Mouse (Mus musculus): Measurements from ENCODE around the gene Ugt1a6b.
"Not testable (repeated sequence)": the region's sequence is repeated elsewhere in the genome, so short reads cannot be mapped to it uniquely, and the experiment has no call there.

Gene Ugt1a6b

GRCm38 (mm10) chr1:88103019-88103418, at the start of gene Ugt1a6b:
Ugt1a6b (plus strand) TSS chr1:88103252.
- DNase-seq: not testable (repeated sequence)

GRCm38 (mm10) chr1:88055088-88055487, 48.0 kb upstream of the Ugt1a6b start, which contains the start of gene Ugt1a10:
Ugt1a10 (plus strand) TSS chr1:88055388.
- no peak for DNase-seq

DNA sequence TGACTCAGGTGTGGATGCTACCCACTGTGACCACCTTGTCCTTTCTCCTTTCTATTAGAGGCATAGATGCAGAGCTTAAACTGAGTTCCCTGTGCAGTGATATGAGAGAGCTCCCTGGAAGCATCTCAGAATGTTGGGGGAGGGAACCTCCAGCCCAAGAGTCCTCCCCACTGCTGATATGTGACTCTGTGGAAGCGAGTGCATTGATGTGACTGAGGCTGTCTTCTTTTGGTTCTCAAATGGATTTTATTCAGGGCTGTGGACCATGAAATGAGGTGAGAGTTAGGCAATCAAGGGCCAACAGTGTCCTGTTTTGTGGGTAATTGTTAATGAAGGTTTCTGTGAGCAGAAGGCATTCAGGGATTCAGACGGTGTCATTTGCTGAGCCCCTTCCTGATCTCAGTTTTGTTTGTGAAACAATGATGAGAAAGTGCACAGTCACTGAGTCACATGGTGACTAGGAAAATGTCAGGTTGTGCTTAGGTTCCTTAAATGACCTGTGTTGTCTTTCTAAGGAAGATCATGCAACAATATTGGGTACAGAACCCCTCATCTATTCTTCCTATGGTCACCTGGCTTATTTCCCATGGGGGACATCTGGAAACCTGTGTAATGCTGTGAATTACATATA, 36.5 kb upstream of the Ugt1a6b start:
- not testable (repeated sequence) for DNase-seq

- DNase-seq: no peak
Measured at GRCm38 (mm10) chr1:88070495-88070894, 32.6 kb upstream of the Ugt1a6b start, which contains the start of gene Ugt1a9. Ugt1a9 (plus strand) TSS chr1:88070800.

GRCm38 (mm10) chr1:88070902-88071301, 32.1 kb upstream of the Ugt1a6b start:
- no peak for DNase-seq

DNA sequence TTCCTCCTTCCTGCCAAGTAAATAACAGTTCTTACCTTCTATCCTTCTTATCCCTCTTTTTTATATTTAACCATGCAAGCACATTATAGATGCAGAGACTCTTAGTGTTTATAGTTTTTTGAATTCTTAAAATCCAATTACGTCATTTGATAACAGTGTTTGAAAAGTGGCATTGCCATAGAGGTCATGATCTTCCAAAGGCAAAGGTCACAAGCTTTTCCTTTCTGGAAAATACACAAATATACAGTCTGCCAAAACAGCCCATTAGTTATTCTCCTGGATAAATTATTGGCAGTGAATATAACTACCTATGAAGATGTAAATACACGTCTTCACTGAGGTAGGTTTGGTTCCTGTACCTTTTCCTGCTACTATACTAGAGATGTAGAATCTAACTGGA, 28.6 kb upstream of the Ugt1a6b start:
- no peak for DNase-seq

DNA sequence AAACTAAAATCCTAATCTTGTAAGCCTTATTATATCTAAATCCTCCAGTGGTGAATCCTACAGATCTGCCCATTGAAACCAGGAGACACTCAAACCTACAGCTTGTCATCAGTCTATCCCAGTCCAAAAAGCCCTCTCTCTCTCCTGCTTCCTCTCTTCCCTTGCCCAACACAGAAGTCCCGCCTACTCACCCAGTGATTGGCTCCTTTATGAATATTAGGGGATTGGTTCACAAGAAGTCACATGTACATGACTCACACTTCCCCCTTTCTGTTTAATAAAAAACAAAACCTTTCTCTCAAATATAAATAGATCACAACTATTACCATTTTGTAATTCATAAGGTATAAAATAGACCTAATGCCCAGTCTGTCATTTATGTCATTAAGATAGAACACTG, 25.9 kb upstream of the Ugt1a6b start:
- no peak for DNase-seq

GRCm38 (mm10) chr1:88081670-88082069, 21.4 kb upstream of the Ugt1a6b start:
- DNase-seq: no peak

DNA sequence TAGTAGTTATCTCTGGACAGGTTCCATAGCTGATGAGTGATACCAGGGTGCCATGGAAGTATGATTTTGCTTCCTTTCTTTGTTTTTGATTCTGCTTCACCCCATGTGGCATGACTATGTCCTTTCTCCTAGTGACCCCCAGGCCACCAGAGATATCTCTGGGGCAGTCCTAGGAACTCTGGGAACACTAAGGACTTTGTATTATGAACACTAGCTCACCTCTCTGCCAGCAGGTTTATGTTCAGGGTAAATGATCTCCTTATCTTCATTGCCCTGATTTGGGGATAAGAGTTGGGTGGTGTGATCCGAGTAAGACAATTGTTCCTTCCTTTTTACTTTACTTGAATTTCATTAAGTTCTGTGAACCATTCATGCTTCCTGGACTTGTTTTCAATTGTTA, 16.9 kb upstream of the Ugt1a6b start:
- DNase-seq: no peak

- no peak for DNase-seq
Measured at GRCm38 (mm10) chr1:88087513-88087912, 15.5 kb upstream of the Ugt1a6b start, which contains the start of gene Ugt1a8. Ugt1a8 (plus strand) TSS chr1:88087813.

- no peak for DNase-seq
Measured at GRCm38 (mm10) chr1:88092341-88092740, 10.7 kb upstream of the Ugt1a6b start.

DNA sequence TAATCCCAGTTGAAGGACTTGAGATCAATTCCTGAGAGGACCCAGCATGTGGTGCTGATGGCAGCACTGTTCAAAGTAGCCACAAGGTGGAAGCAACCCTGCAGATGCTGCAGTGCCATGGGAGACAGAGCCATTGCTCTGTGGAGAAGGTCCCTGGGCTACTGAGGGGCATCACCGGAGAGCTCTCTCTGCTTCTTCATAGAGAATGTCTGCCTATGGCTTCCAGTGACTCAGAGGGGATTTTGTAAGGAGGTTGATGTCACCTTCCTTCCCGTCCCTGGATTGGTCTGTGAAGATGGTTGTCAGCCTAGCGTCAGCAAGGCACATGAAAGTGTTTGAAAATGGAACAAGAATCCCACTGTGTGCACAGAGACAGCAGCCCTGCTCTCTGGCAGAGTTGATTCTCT, 8.8 kb upstream of the Ugt1a6b start:
- not testable (repeated sequence) for DNase-seq

DNA sequence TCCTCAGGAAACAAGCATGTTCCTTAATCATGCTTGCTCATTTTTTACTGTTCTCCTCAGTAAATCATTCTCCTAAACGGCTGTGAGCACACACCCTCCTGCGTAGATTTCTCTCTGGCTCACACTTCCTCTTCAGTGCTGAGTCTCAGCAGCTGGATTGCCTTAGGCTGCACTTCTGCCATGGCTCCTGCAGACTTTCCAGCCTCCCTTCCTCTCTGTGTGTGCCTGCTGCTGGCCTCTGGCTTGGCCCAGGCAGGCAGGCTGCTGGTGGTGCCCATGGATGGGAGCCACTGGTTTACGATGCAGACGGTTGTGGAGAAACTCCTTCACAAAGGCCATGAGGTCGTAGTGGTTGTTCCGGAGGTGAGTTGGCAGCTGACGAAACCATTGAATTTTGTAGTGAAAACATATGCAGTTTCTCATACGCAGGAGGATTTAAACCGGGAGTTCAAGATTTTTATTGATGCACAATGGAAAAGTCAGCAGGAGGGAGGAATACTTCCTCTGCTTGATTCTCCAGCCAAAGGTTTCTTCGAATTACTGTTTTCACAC, 8.0 kb upstream of the Ugt1a6b start, which contains the start of gene Ugt1a7c:
Gene Ugt1a7c, plus strand, starts transcription at position 122 of the 552 bp plus-strand sequence.
- no peak for DNase-seq

DNA sequence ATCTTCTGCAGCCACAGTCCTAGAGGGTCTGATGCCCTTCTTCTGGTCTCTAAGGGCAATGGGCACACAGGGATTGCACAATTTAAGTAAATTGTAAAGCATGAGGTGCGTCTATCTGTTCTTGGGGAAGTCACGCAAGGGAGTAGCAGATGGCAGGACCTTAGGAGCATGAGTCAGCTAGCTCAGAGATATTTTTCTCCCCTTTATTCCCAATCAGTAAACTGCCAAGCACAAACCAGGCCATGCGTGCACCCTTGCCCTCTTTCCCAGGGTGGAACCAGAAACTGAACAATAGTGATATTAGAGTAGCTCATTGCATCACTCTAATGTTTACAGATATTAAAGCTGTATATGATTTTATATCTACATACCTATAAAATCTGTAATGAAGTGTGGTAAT, 4.5 kb upstream of the Ugt1a6b start:
- not testable (repeated sequence) for DNase-seq

GRCm38 (mm10) chr1:88099691-88100090, 3.4 kb upstream of the Ugt1a6b start:
- DNase-seq: not testable (repeated sequence)

DNA sequence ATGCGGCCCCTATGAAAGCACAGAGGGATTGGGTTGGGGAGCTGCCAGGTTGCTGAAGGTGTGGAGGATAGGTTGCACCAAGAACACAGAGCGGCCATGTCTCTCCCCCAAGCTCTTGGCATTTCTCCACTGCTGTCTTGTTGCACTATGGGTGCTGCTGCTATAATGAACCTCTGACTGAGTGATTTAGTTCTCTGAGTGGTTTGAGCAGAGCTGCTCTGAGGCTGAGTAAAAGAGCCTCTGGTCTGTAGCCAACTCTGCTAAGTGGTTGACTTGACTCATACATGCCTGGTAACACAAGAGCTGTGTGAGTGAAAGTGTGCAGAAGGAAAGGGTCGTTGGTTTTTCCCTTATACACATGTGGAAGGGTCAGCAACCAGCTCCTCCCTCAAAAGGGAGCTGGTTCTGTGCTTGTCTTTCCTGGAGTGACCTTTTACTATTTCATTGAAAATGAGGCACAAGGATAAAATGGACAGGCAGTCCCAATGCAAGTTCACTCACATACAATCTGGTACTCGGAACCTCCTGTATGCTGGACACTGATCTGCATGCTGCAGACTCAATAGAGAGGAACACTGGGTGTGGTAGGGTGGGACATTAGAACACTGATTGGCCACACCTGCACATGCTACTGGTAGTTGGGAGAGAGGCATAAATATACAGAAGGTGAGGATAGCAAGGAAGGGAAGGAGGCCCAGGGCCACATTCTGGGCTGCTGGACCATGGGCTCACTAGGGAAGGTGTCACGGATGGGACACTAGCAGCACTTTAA, 831 bp downstream of the Ugt1a6b start:
- not testable (repeated sequence) for DNase-seq

DNA sequence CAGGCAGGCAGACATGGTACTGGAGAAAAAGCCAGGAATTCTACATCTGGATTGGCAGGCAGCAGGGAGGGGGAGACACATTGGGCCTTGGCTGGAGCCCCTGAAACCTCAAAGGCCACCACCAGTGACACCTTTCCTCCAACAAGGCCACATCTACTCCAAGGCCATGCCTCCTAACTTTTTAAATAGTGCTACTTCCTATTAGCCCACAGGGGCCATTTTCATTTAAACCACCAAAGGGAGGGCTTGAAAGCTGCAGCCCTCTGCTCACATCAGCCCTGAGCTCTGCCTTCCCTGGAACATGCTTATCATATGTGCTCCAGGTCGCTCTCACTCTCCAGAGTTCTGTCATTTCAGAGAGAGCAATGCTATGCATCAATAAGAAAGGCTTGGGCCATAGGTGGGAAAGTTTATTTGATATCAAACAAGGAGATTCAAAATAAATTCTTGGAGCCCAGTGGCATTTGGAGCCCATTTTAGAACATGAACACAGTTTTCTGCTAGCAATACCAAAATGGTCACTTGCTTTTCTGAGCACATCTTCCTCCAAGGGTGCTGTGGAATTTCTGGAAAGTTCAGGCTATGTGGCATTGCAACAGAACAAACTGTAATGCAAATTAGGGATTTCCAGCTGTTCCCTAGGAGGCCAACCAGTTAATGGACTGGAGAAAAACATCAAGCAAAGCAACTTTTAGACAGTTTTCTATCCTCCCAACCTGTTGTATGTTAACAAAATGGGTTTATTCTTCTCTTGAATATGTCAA, 1.8 kb downstream of the Ugt1a6b start:
- DNase-seq: no peak

GRCm38 (mm10) chr1:88105656-88106055, 2.6 kb downstream of the Ugt1a6b start:
- DNase-seq: no peak

DNA sequence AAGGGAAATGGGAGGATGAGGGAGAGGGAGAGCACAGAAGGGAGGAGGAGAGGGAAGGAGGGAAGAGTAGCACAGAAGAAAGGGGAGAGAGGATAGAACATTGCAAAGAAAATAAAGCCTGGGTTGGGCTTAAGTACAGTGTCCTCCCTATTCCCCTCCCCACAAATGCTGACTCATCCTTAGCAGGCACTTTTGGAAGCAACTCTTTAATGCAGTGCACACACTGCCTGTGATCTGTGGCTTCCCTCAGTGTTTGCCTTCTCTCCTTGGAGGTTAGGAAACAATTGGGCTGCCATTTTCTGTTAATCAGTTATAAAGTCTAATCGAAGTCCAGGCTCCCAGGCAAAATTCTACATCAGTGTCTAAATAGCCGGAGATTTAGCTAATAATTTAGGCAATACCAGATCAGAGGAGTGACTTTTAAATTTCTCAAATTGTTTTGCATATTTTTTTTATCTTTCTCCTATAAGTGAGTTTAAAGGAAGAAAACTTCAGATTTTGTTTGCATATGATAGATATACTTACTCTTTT, 6.0 kb downstream of the Ugt1a6b start:
- not testable (repeated sequence) for DNase-seq

- DNase-seq: not testable (repeated sequence)
Measured at GRCm38 (mm10) chr1:88109604-88110003, 6.6 kb downstream of the Ugt1a6b start.

- DNase-seq: not testable (repeated sequence)
Measured at GRCm38 (mm10) chr1:88112769-88113168, 9.7 kb downstream of the Ugt1a6b start.

GRCm38 (mm10) chr1:88120550-88120949, 17.5 kb downstream of the Ugt1a6b start:
- not testable (repeated sequence) for DNase-seq

DNA sequence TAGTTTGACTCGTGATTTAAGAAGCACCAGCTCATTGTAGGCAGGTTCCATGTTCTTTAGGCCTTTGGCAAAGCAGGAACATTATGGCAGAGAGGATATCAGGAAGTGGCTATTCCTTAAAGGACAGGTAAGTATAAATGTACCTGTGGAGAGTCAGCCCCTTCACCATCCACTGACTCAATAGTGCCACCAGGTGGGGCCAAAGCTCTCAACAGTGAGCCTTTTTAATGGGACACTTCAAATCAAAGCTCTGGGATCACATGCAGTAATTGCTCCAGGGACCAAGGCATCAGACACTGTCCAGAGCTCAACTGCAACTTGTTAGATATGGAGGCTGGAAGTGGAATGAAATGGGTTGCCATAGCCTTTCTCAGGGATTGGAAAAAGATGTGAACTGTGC, 18.5 kb downstream of the Ugt1a6b start:
- DNase-seq: not testable (repeated sequence)
